Mouse (Mus musculus) small intestine, adult 2 months (tissue): ENCODE results near the gene Mylk3.

Source experiments
- CTCF ChIP-seq: fragments of 200-500 bp; IDR thresholded peaks from 2 replicates; pipeline ENCODE4 v1.5.1; 2012; ENCODE audit warnings: low read depth, mild to moderate bottlenecking, control low read depth, inconsistent platforms, low read length, moderate library complexity, mixed read lengths; ENCODE audit not compliant: insufficient replicate concordance, insufficient read length; ENCODE audit errors: extremely low read depth
- POLR2A ChIP-seq: fragments of 200-500 bp; IDR thresholded peaks from 2 replicates; pipeline ENCODE4 v1.6.1; 2012; ENCODE audit warnings: low read depth, mild to moderate bottlenecking, control low read depth, inconsistent platforms, low read length, moderate library complexity

DNA sequence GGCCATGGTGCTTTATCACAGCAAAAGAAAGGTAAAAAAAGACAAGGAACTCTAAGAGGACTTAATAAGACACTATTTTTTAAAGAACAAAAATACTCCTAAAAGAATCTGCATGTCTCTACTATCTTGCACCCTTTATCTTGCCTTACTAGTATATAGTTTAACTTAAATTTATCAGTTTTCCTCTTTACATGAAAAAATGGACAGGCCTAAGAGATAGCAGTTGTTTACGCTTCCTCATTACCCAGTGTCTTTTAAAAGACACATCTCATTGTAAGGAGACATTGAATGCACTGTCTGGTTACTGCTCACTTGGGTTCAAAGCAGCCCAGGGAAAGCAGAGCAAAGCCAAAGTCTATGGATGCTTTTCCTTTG, 13.7 kb downstream of the Mylk3 start:
- TF ChIP-seq CTCF (no peak), POLR2A (no peak)
